Mouse (Mus musculus) cerebellum, adult 2 months (tissue): ENCODE results near the gene Txndc11.

ENCODE experiments used
- CTCF ChIP-seq: fragments of 200-500 bp; IDR thresholded peaks from 2 replicates; pipeline ENCODE4 v1.5.1; 2011; ENCODE audit warnings: low read depth, mild to moderate bottlenecking, control low read depth, low read length, moderate library complexity, borderline replicate concordance; ENCODE audit not compliant: insufficient read depth
- POLR2A ChIP-seq: fragments of 200-500 bp; IDR thresholded peaks from 2 replicates; pipeline ENCODE4 v1.6.1; 2011; ENCODE audit warnings: low read length, control low read depth, borderline replicate concordance; ENCODE audit not compliant: insufficient read depth

- no peak for TF ChIP-seq POLR2A
- TF ChIP-seq CTCF: peak; percentile 41; the same call in 1 of the 2 replicates
These were observed 25.2 kb downstream of the Txndc11 start for GRCm38 (mm10) chr16:11109198-11109740.
